ENCODE assay signal across 27 mouse cellular contexts in genomic region chr2:91936154-91936553, GRCm38 (mm10). TPM values are rescaled to one million over a fixed set of nuclear protein-coding genes. Genes with fewer than 3 reads are reported as not detected.
DNase-seq lines count a peak whose midpoint lies in the region; ATAC-seq and TF ChIP-seq lines count a peak whose summit lies in the region.
"Had no signal": no experiment of that assay in that cellular context is flagged by ENCODE, and none has a peak within 500 bp of the region (broad histone marks: within the 10 kb centered on the region; RNA-seq: fewer than 3 reads in every experiment).

No protein-coding gene starts in this region.

- TF ChIP-seq POLR2A in olfactory bulb, adult 2 months (IDR thresholded peaks at IDR 0.05; ENCODE audit: insufficient read depth, low read depth, low read length): no peak

- no peak for ATAC-seq in forebrain, embryonic 16.5 days
- ATAC-seq in hindbrain, embryonic 13.5 days (ENCODE audit: low FRiP score): no peak
- no peak for ATAC-seq in hindbrain, embryonic 11.5 days (ENCODE audit: low FRiP score)
- ATAC-seq: forebrain, postnatal 0 days had no signal

- H3K27ac ChIP-seq in forebrain, embryonic 10.5 days: 0 out of 2 replicates have a peak overlapping the region, but pooled peaks have one; percentile 56
- H3K27ac ChIP-seq in forebrain, embryonic 16.5 days (ENCODE audit: low read length): no peak overlapping the region
- H3K27ac ChIP-seq in hindbrain, embryonic 13.5 days: no peak overlapping the region
- H3K27ac ChIP-seq in hindbrain, embryonic 11.5 days (ENCODE audit: low read depth, low read length): no peak overlapping the region
- peak overlapping the region; percentile 44 for H3K27ac ChIP-seq in olfactory bulb, adult 2 months (ENCODE audit: insufficient read depth, low read depth, low read length)
- H3K27ac ChIP-seq: heart, embryonic 15.5 days; kidney, embryonic 15.5 days; liver, embryonic 13.5 days; midbrain, embryonic 12.5 days; stomach, embryonic 15.5 days had no signal

- no peak overlapping the region for H3K4me2 ChIP-seq in forebrain, embryonic 16.5 days (ENCODE audit: low read length)
- H3K4me2 ChIP-seq in hindbrain, embryonic 13.5 days: no peak overlapping the region
- no peak overlapping the region for H3K4me2 ChIP-seq in hindbrain, embryonic 11.5 days (replicated peaks; ENCODE audit: low read depth, low read length)
- H3K4me2 ChIP-seq: heart, embryonic 15.5 days; kidney, embryonic 15.5 days; liver, embryonic 13.5 days; midbrain, embryonic 12.5 days; stomach, embryonic 15.5 days had no signal

- H3K4me1 ChIP-seq in forebrain, embryonic 10.5 days: peaks cover 58% of the 10 kb centered on the region
- H3K4me1 ChIP-seq in forebrain, embryonic 16.5 days (replicated peaks; ENCODE audit: control insufficient read depth, insufficient read depth, low read length): peaks cover 11% of the 10 kb centered on the region; the same call in 1 of the 2 replicates
- peaks cover 35% of the 10 kb centered on the region for H3K4me1 ChIP-seq in hindbrain, embryonic 13.5 days (replicated peaks)
- H3K4me1 ChIP-seq in hindbrain, embryonic 11.5 days (replicated peaks; ENCODE audit: control insufficient read depth, insufficient read depth, low read length): peaks cover 10% of the 10 kb centered on the region; the same call in 1 of the 2 replicates
- H3K4me1 ChIP-seq in olfactory bulb, adult 2 months (ENCODE audit: control insufficient read depth, insufficient read depth, low read length): peaks cover 54% of the 10 kb centered on the region

- H3K27me3 ChIP-seq in forebrain, embryonic 10.5 days (ENCODE audit: poor library complexity, severe bottlenecking): no peaks in the 10 kb centered on the region
- H3K27me3 ChIP-seq in forebrain, embryonic 16.5 days (replicated peaks; ENCODE audit: control insufficient read depth, insufficient read depth, low read length): no peaks in the 10 kb centered on the region
- H3K27me3 ChIP-seq in hindbrain, embryonic 13.5 days: no peaks in the 10 kb centered on the region
- no peaks in the 10 kb centered on the region for H3K27me3 ChIP-seq in hindbrain, embryonic 11.5 days (ENCODE audit: control insufficient read depth, insufficient read depth, low read length)
- H3K27me3 ChIP-seq: heart, embryonic 15.5 days; kidney, embryonic 15.5 days; midbrain, embryonic 12.5 days; stomach, embryonic 15.5 days had no signal

- TF ChIP-seq CTCF in olfactory bulb, adult 2 months (IDR thresholded peaks at IDR 0.05; ENCODE audit: insufficient read depth, low read depth, low read length): no peak

- H3K36me3 ChIP-seq in forebrain, embryonic 10.5 days (replicated peaks): peaks cover 79% of the 10 kb centered on the region
- H3K36me3 ChIP-seq in forebrain, embryonic 16.5 days (ENCODE audit: control insufficient read depth, insufficient read depth): peaks cover 8% of the 10 kb centered on the region; the same call in 1 of the 2 replicates
- peaks cover 78% of the 10 kb centered on the region for H3K36me3 ChIP-seq in hindbrain, embryonic 13.5 days
- 0 out of 2 replicates have a peak, but pooled peaks cover 5% of the 10 kb centered on the region for H3K36me3 ChIP-seq in hindbrain, embryonic 11.5 days (ENCODE audit: control insufficient read depth, insufficient read depth, low read length)

- H3K4me3 ChIP-seq in forebrain, embryonic 10.5 days: no peak overlapping the region
- H3K4me3 ChIP-seq in forebrain, embryonic 16.5 days (replicated peaks; ENCODE audit: low read length): no peak overlapping the region
- H3K4me3 ChIP-seq in hindbrain, embryonic 13.5 days: no peak overlapping the region
- H3K4me3 ChIP-seq in hindbrain, embryonic 11.5 days (ENCODE audit: low read depth, low read length): no peak overlapping the region
- no peak overlapping the region for H3K4me3 ChIP-seq in olfactory bulb, adult 2 months (ENCODE audit: insufficient read depth, low read depth, low read length)
- H3K4me3 ChIP-seq: heart, embryonic 15.5 days; kidney, embryonic 15.5 days; liver, embryonic 13.5 days; midbrain, embryonic 12.5 days; stomach, embryonic 15.5 days had no signal

- no peak overlapping the region for H3K9ac ChIP-seq in forebrain, embryonic 16.5 days (replicated peaks; ENCODE audit: low read depth, low read length)
- 0 out of 2 replicates have a peak overlapping the region, but pooled peaks have one; percentile 19 for H3K9ac ChIP-seq in hindbrain, embryonic 13.5 days
- H3K9ac ChIP-seq in hindbrain, embryonic 11.5 days (ENCODE audit: low read depth, low read length): no peak overlapping the region
- H3K9ac ChIP-seq: forebrain, postnatal 0 days; heart, embryonic 15.5 days; kidney, embryonic 15.5 days; liver, embryonic 13.5 days; midbrain, embryonic 12.5 days; stomach, embryonic 15.5 days had no signal

- H3K9me3 ChIP-seq in forebrain, embryonic 10.5 days: no peaks in the 10 kb centered on the region
- H3K9me3 ChIP-seq in forebrain, embryonic 16.5 days (ENCODE audit: control insufficient read depth, low read length): no peaks in the 10 kb centered on the region
- no peaks in the 10 kb centered on the region for H3K9me3 ChIP-seq in hindbrain, embryonic 13.5 days
- no peaks in the 10 kb centered on the region for H3K9me3 ChIP-seq in hindbrain, embryonic 11.5 days (ENCODE audit: control insufficient read depth, low read length)
- H3K9me3 ChIP-seq: heart, embryonic 15.5 days; kidney, embryonic 15.5 days; liver, embryonic 13.5 days; midbrain, embryonic 12.5 days; stomach, embryonic 15.5 days had no signal

- 90% methylated on average over 7 of the region's 7 CpGs for WGBS in forebrain, embryonic 10.5 days
- 88% methylated on average over 7 of the region's 7 CpGs for WGBS in forebrain, embryonic 16.5 days
- WGBS in hindbrain, embryonic 13.5 days: 87% methylated on average over 7 of the region's 7 CpGs
- WGBS in hindbrain, embryonic 11.5 days: 95% methylated on average over 7 of the region's 7 CpGs
- whole genome bisulfite sequencing in olfactory bulb, adult 2 months: 67% methylated on average over 7 of the region's 7 CpGs

- DNase-seq in forebrain, embryonic 10.5 days (ENCODE audit: extremely low spot score, low spot score): no peak
- no peak for DNase-seq in hindbrain, embryonic 11.5 days (ENCODE audit: low spot score)
- peak; percentile 47 for DNase-seq in cerebellum, adult 9-11 months
- no peak for DNase-seq in heart, postnatal 4 days
- DNase-seq: adrenal gland, adult 2 months; forebrain, postnatal 0 days; gastrocnemius, postnatal 14 days; kidney, adult 11 months; kidney, postnatal 36 days; liver, embryonic 13.5 days; lung, adult 2 months; lung, postnatal 14 days; thymus, postnatal 25 days had no signal

RNA-seq across cellular contexts. Expression of gene Mdk, which starts 4.1 kb away (rescaled TPM):
- 1,773 and 1,865 TPM in 2 replicates for polyA plus RNA-seq in forebrain, embryonic 10.5 days (2016; fragmentation: Nextera tagmentation; extraction: Ambion mirVana)
- 256 and 290 TPM in 2 replicates for polyA plus RNA-seq in forebrain, embryonic 16.5 days (2015; fragmentation: Nextera tagmentation; extraction: Ambion mirVana)
- 313 and 316 TPM in 2 replicates for polyA plus RNA-seq in hindbrain, embryonic 13.5 days (2015; fragmentation: Nextera tagmentation; extraction: Ambion mirVana)
- 960 and 984 TPM in 2 replicates for polyA plus RNA-seq in hindbrain, embryonic 11.5 days (2014; fragmentation: Nextera tagmentation; extraction: Ambion mirVana)
- not detected in 2 replicates for polyA plus RNA-seq in olfactory bulb, adult 2 months (2012; ENCODE audit: insufficient read depth, insufficient read length, low replicate concordance, missing spikeins)
- 100 to 1,000 TPM; 102 to 110 TPM for total RNA-seq in heart, postnatal 4 days (2021)
- total RNA-seq: hematopoietic stem cell, adult 5-6 weeks; monocyte, adult 5-6 weeks had no signal

RNA-seq across cellular contexts. Expression of gene Chrm4, which starts 9.1 kb away (rescaled TPM):
- polyA plus RNA-seq in forebrain, embryonic 10.5 days (2016; fragmentation: Nextera tagmentation; extraction: Ambion mirVana): 0.12 and 0.77 TPM in 2 replicates
- polyA plus RNA-seq in forebrain, embryonic 16.5 days (2015; fragmentation: Nextera tagmentation; extraction: Ambion mirVana): 2.4 and 2.6 TPM in 2 replicates
- polyA plus RNA-seq in hindbrain, embryonic 13.5 days (2015; fragmentation: Nextera tagmentation; extraction: Ambion mirVana): 1.0 and 1.1 TPM in 2 replicates
- polyA plus RNA-seq in hindbrain, embryonic 11.5 days (2014; fragmentation: Nextera tagmentation; extraction: Ambion mirVana): 0.20 and 0.42 TPM in 2 replicates
- not detected in 2 replicates for polyA plus RNA-seq in olfactory bulb, adult 2 months (2012; ENCODE audit: insufficient read depth, insufficient read length, low replicate concordance, missing spikeins)
- total RNA-seq in heart, postnatal 4 days (2021): not detected
- total RNA-seq: gastrocnemius, postnatal 14 days; heart, adult 8-10 months; hematopoietic stem cell, adult 5-6 weeks; monocyte, adult 5-6 weeks; neutrophil, adult 5-6 weeks had no signal
- polyA plus RNA-seq: heart, embryonic 15.5 days had no signal

RNA-seq across cellular contexts. Expression of gene Gm9821, which starts 9.3 kb away (rescaled TPM):
- polyA plus RNA-seq in forebrain, embryonic 10.5 days (2016; fragmentation: Nextera tagmentation; extraction: Ambion mirVana): 0.44 and 0.52 TPM in 2 replicates
- polyA plus RNA-seq in forebrain, embryonic 16.5 days (2015; fragmentation: Nextera tagmentation; extraction: Ambion mirVana): 0.37 and 0.46 TPM in 2 replicates
- 0.13 and 0.25 TPM in 2 replicates for polyA plus RNA-seq in hindbrain, embryonic 13.5 days (2015; fragmentation: Nextera tagmentation; extraction: Ambion mirVana)
- polyA plus RNA-seq in hindbrain, embryonic 11.5 days (2014; fragmentation: Nextera tagmentation; extraction: Ambion mirVana): 0.27 and 0.37 TPM in 2 replicates
- polyA plus RNA-seq in olfactory bulb, adult 2 months (2012; ENCODE audit: insufficient read depth, insufficient read length, low replicate concordance, missing spikeins): not detected in 2 replicates
- total RNA-seq in heart, postnatal 4 days (2021): not detected
- total RNA-seq: adrenal gland, adult 2 months; adrenal gland, postnatal 4 days; forebrain, postnatal 0 days; gastrocnemius, postnatal 14 days; heart, adult 8-10 months; left cerebral cortex, adult 18-20 months; left cerebral cortex, postnatal 36 days had no signal
- polyA plus RNA-seq: adrenal gland, adult 2 months; forebrain, postnatal 0 days; lung, adult 2 months had no signal

RNA-seq across cellular contexts. Expression of gene Dgkz, which starts 39.5 kb away (rescaled TPM):
- 35.1 and 39.1 TPM in 2 replicates for polyA plus RNA-seq in forebrain, embryonic 10.5 days (2016; fragmentation: Nextera tagmentation; extraction: Ambion mirVana)
- polyA plus RNA-seq in forebrain, embryonic 16.5 days (2015; fragmentation: Nextera tagmentation; extraction: Ambion mirVana): 28.7 and 33.6 TPM in 2 replicates
- polyA plus RNA-seq in hindbrain, embryonic 13.5 days (2015; fragmentation: Nextera tagmentation; extraction: Ambion mirVana): 25.0 and 26.0 TPM in 2 replicates
- 24.1 and 28.9 TPM in 2 replicates for polyA plus RNA-seq in hindbrain, embryonic 11.5 days (2014; fragmentation: Nextera tagmentation; extraction: Ambion mirVana)
- polyA plus RNA-seq in olfactory bulb, adult 2 months (2012; ENCODE audit: insufficient read depth, insufficient read length, low replicate concordance, missing spikeins): 328 TPM in 1 of 2 replicates, not detected in the other
- 10 to 100 TPM; 76.6 to 80.9 TPM for total RNA-seq in heart, postnatal 4 days (2021)

Comparison
In these comparisons a context has a peak if more than half of its experiments do, and no peak if none do; other contexts are left out.
1. H3K27ac ChIP-seq: peak in forebrain, embryonic 10.5 days (single experiment) and olfactory bulb, adult 2 months (single experiment); none in forebrain, embryonic 16.5 days (single experiment), hindbrain, embryonic 13.5 days (single experiment) and hindbrain, embryonic 11.5 days (single experiment).
2. RNA of gene Mdk, which starts 4.1 kb away (polyA plus RNA-seq): 1,773 to 1,865 TPM in forebrain, embryonic 10.5 days, 960 to 984 TPM in hindbrain, embryonic 11.5 days, 313 to 316 TPM in hindbrain, embryonic 13.5 days and 256 to 290 TPM in forebrain, embryonic 16.5 days; not detected in olfactory bulb, adult 2 months; every median in the first group is over 100 times any median in the second.